Mouse (Mus musculus) hindbrain, embryonic 15.5 days (tissue): Measurements from ENCODE around the gene Atp6v1d. TPM values are rescaled to one million over a fixed set of nuclear protein-coding genes. Genes with fewer than 3 reads are reported as not detected.

Experiments
- polyA plus RNA-seq: library from polyadenylated mRNA; unstranded; fragments of >200 nt; fragmentation: Nextera tagmentation; extraction: Ambion mirVana; gene quantifications from 2 replicates; pipeline ENCODE4 v1.2.1, GENCODE M21; 2015

Atp6v1d gene
- polyA plus RNA-seq, 1 experiment from 2014 or later = 119 TPM

Other genes with a start within 250 kb of the Atp6v1d start
- 0.18 and 0.26 TPM in 2 replicates for gene Fam71d, start 170.1 kb downstream of the Atp6v1d start, polyA plus RNA-seq
- 14.5 and 15.1 TPM in 2 replicates for gene Mpp5, start 112.7 kb downstream of the Atp6v1d start, polyA plus RNA-seq
- gene Eif2s1, start 181 bp upstream of the Atp6v1d start, polyA plus RNA-seq = 143 and 146 TPM in 2 replicates
- 1.7 and 1.8 TPM in 2 replicates for gene Plek2, start 45.3 kb upstream of the Atp6v1d start, polyA plus RNA-seq
- gene Tmem229b, start 146.0 kb upstream of the Atp6v1d start, polyA plus RNA-seq = 68.0 and 70.9 TPM in 2 replicates
- 2.3 TPM in 2 replicates for gene Plekhh1, start 167.5 kb upstream of the Atp6v1d start, polyA plus RNA-seq
- gene Pigh, start 228.0 kb upstream of the Atp6v1d start, polyA plus RNA-seq = 21.6 and 21.9 TPM in 2 replicates